Mouse (Mus musculus) heart, postnatal 0 days (tissue): ENCODE results near the gene Vwa5b1.

Experiments used
- CTCF ChIP-seq: IDR thresholded peaks from 2 replicates; pipeline ENCODE4 v1.5.1; 2016; ENCODE audit warnings: antibody characterized with exemption, control low read depth, low read depth
- EP300 ChIP-seq: IDR thresholded peaks from 2 replicates; pipeline ENCODE4 v1.6.1; 2016; ENCODE audit warnings: antibody characterized with exemption, low read depth

DNA sequence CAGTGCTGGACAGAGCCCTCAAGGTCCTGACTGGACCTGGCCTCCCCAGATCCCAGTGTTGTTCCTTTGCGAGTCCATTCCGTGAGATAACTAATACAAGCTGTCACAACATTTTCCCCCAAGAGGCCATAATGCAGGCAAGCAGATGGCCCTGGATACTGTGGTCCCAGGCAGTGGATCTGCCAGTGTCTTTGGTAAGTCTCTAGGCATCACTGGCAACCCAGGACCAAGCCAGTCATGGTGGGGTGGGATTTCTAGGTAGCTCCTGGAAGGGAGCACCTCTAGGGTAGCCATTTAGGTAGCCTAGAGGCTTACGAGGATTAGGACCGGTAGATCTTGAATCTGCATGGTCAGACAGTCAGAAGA lies 445 bp upstream of the Vwa5b1 start:
- TF ChIP-seq EP300 (no peak), CTCF (no peak)
